Mouse (Mus musculus) layer of hippocampus, postnatal 10 days (tissue): ENCODE results near the gene Angel1. TPM values are rescaled to one million over a fixed set of nuclear protein-coding genes. Genes with fewer than 3 reads are reported as not detected.

ENCODE experiments used
- DNase-seq, 2 experiments: peaks; one replicate each; pipeline ENCODE4 v3.0.0; 2021; ENCODE audit warnings: low spot score in 2 of 2
- total RNA-seq, 2 experiments: library from RNA; stranded (reverse); gene quantifications; 2 replicates each; pipeline ENCODE4 v1.2.3; 2021

Gene Angel1
- total RNA-seq, 2 experiments from 2014 or later: 7.3 to 9.0 TPM

DNA sequence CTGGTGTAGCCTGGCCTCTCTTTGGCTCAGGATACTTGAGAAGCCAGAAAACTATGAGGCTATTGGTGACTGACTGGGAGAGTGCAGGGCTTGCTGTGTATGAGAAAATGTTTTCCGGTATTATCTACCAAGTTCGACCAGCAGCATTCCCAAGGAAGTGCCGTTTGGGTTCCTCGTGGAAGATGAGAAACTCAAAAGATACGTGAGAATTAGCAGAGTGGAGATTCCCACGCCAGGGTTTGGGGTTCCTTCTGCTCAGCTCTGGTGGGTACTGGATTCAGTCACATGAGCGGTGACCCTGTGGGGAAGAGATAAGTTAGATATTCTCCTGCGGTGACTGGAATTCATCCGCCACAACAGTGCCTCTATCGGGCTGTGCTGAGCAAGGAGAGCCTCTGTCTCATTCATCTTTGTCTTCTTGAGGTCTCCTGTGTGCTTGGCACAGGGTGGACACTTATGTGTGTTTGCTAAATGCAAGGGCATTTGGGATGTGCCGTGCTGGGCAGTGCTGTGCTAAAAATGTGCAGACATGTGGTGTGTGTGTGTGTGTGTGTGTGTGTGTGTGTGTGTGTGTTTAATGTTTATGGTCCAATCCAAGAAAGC lies 45.6 kb downstream of the Angel1 start:
- no peak for DNase-seq

DNA sequence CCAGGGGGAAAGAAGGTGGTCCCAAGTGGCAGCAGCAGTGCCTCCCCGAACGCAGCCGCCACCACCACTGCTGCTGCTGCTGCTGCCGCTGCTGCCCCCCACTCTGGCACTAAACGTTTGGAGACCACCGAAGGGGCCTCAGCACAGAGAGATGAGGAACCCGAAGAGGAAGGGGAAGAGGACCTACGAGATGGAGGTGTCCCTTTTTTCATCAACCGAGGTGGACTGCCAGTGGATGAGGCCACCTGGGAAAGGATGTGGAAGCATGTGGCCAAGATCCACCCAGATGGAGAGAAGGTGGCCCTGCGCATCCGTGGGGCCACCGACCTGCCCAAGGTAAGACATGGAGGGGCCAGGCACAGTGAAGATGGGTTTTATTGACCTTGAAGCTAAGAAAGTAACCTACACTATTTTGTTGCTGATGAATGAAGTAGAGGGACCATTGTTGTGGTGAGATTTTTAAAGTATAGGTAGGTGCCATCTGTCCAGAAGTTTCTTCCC lies 46.2 kb downstream of the Angel1 start:
- DNase-seq: no peak

DNA sequence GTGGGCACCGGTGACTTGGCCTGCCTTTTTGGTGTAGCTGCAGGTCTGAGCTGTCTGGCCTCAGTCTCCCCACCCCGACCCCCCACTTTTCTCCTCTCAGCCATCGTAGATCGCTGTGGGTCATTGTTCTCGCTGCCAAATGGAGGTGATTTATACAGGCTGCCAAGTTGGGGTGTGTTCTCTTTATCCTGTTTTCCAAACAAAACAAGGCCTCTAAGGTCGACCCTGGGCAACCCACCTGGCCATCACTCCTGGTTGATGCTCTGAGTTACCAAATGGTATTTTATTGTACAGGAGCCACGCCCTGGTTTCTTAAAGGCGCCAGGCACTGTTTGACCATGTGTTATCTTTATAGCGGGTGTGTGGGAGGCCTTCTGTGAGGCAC lies 46.7 kb downstream of the Angel1 start:
- no peak for DNase-seq

DNA sequence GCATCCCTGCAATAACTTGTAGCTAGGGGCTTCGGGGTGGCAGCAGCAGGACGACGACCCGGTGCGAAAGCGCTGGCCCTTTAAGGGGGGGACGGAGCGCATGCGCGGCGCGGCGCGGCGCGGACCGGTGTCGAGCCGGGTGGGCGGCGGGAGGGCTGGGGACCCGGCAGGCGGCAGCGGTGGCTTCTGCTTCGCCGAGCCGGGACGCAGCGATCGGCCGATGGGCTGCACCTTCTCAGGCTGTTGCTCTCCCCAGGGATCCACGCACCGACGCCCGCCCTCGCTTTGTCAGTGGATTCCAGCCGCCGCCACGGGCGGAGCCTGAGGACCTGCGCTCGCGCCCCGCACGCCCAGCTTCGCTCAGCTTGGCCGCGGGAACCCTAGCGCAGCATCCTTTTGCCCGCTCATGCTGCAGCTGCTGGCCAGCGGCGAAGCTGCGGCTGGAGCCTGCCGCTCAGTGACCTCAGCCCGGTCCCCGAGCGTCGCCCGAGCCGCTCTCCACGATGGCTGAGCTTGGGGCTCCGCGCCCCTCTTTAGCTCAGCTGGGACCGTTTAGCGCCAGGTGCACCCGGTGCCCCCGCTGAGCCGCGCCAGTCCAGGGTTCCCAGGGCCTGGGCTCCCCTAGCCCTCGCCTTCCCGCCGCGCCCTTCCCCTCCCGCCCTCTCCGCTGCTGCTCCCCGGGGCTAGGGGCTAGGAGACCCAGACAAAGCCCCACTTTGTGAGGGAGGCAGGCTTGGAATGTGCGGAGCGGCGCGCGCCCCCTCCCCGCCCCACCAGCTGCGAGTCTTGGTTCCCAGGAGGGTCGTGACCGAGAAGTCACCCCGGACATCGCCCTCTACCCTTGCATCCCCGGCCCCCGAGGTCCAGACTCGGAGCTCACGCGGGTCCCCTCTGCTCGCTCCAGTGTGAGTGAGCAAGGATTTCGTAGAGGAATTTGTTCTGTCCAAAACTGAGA lies 47.4 kb downstream of the Angel1 start, which contains the start of gene Vash1:
Gene Vash1, plus strand, starts transcription at position 110 of the 955 bp plus-strand sequence.
- peak; percentile 71 to 86 for DNase-seq

DNA sequence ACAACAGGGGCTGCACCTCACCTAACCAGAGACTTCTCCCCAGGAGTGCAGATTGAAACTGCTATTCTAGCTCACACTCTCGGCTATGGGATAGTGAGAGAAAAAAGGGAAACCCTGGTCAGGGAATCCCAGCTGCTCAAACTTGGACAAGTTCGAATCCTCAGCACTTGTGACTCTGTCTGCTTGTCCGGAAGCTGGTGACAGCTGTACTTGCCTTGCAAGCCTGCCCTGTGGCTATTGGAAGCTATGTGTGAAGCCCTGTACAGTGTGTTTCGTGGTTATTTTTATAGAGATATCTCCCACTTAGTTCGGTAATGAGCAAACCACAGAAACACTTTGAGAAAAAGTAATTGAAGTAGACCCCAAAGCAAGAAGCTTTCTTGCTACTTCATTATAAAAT lies 53.8 kb downstream of the Angel1 start:
- no peak for DNase-seq

DNA sequence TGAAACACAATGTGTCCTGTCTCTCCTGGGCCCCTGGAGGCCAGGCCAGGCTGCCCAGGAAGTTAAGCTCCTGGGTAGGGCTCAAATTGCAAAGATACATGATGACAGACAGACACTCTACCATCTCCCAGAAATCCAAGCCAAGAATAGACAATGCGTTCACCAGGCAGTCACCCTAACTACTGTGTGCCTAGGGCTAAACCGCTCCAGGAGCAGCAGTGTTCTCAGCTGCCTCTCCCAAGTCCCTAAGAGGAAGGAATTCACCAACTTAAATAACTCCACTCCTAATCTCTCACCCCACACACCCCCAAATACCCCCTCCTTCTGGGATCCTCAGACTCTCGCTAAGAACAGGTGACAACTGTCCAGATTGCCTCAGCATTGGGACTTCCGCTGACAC lies 54.2 kb downstream of the Angel1 start:
- no peak for DNase-seq

DNA sequence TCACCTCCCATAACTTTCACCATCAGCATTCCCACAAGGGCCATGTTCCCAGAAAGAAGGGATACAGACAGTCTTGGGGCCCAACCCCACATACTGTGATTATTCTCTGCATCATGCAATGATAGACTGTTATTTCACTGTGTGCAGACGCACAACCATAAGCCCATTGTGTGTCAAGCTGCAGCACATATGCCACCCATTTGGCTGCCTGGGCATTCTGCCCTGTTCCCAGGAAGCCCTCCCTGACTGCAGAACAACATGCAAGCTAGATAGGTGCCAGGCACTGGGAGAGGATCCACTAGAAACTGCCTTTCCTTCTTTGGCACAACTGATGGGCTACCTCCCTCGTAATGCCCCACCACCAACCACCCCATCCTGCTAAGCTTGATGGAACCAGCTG lies 57.9 kb downstream of the Angel1 start:
- peak; percentile 62 to 74 for DNase-seq

DNA sequence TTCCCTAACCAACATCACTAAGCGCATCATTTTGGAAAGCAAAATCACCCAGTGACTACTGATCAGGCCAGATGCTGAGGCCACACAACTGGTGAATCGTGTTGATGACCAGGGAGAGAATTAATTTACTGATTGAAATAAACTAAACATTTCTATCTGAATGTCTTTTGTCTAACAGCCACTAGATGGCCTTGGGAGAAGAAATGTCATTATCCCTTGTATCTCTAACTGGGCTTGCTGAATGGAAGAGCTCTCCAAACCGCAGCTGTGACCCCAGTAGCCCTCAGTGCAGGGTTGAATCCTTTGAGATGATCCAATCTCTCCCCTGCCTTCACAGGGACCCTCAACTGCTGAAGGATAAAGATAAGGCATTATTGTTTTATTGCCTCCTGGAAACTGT lies 60.6 kb downstream of the Angel1 start:
- DNase-seq: no peak

DNA sequence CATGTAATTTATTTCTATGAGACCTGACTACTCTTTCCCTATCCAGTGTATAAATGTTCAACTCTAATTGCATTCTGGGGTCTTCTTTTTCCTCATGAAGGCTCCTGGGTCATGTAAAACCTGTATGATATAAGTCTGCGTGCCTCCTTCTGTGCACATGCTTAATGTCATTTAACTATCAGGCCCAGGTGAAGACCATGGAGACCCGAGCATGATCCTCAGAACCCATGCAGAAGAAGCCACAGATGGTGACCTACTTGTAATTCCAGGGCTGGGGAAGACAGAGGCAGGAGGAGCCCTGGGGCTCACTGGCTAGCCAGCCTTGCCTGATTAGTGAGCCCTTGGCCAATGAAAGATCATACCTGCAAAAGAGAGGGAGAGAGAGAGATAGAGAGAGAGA lies 65.8 kb downstream of the Angel1 start:
- DNase-seq: no peak

DNA sequence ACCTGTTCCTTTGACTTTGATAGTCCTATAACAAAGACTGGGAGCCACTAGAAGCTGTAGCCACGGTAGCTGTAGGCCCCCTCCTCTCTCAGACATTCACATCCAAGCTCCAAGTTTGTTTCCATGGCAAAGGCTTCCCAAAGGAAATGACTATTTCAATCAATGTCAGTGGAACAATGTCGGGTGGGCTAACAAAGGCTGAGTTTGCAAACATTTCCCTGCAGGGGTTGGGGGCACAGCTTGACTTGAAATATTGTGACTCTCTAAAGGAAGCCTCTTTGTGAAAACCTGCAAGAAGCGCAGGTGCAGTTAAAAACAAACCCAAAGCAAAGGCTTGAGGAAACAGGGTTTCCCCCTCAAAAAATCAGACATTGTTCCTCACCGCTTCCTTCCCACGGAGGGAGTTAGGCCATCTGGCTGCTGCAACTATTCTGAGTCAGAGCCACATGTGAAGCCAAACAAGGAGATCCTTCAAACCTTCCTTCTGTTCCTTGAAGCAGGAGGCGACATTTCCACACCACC lies 66.8 kb downstream of the Angel1 start:
- no peak for DNase-seq

DNA sequence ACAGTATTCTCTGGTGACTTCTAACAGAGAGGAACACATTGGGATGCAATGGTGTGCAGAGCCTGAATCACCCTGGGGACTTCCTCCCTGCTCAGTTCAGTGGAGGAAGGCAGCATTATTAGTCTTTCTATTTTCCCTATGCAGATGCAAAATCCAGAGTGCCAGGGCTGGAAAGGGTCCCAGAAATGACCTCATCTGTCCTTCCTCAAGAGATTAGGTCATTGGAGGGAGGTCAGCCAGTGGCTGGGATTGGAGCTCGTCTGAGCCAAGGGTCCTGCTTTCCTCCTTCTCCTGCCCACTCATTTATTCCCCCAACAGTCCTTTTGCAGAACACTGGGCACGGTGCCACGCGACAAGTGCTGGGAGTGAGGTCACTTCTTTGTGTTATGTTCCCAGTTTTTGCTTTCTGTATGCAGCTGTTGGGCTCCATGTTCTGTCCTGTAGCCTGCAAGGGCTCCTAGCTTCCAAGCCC lies 73.7 kb downstream of the Angel1 start:
- peak; percentile 82 to 84 for DNase-seq

DNA sequence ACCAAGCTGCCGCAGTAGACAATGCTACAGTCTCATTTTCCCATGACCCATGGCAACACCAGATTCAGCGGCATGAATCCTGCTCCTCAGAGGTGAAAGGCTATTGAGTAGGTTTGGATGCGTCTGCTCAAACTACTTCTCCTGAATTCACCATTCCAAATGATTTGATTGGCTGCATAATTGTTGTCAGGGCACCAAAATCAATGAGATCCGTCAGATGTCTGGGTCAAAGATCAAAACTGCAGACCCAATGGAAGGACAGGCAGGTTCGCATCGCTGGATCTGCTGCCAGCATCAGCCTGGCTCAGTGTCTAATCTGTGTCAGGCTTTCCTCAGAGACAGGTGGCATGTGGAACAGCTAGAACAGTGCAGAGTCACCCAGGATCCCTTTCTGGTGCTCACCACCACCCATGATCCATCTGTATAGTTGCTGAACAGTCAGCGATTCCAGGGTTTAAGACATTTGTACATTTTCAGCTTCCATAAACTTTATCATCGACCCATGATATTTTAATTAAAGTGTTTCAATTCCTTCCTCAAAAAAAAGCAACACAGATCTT lies 74.9 kb downstream of the Angel1 start:
- DNase-seq: no peak

Other genes starting within 250 kb of the Angel1 start
- gene Vash1, start 47.8 kb downstream of the Angel1 start, total RNA-seq: 100 to 1,000 TPM in 1 of 2 experiments, 10 to 100 TPM in 1; 98.5 to 104 TPM
- not detected for gene Lrrc74a, start 7.9 kb upstream of the Angel1 start, total RNA-seq
- 10 to 100 TPM; 77.9 to 81.5 TPM for gene Irf2bpl, start 158.3 kb upstream of the Angel1 start, total RNA-seq
- gene Cipc, start 220.6 kb upstream of the Angel1 start, total RNA-seq: 10 to 100 TPM; 55.2 to 58.1 TPM